Mouse (Mus musculus) embryonic facial prominence, embryonic 15.5 days (tissue): ENCODE results near the gene Trpm8. TPM values are rescaled to one million over a fixed set of nuclear protein-coding genes. Genes with fewer than 3 reads are reported as not detected.

Experiments used
- ATAC-seq: fragments of 200-750 bp; cut with Nextera tagmentation; 2 replicates; pipeline ENCODE4 v1.8.0; 2017; ENCODE audit warnings: low read depth, moderate TSS enrichment; ENCODE audit not compliant: insufficient number of reproducible peaks, low FRiP score, low TSS enrichment
- H3K27ac ChIP-seq: fragments of 300-500 bp; sonication (generic); replicated peaks from 2 replicates; pipeline ENCODE4 v1.5.1; 2015; ENCODE audit warnings: mild to moderate bottlenecking, inconsistent platforms
- H3K27me3 ChIP-seq: fragments of 300-500 bp; sonication (generic); 2 replicates; pipeline ENCODE4 v1.6.1; 2015; ENCODE audit warnings: inconsistent platforms
- H3K36me3 ChIP-seq: fragments of 300-500 bp; sonication (generic); 2 replicates; pipeline ENCODE4 v1.6.1; 2015; ENCODE audit warnings: mild to moderate bottlenecking, inconsistent platforms
- H3K4me1 ChIP-seq: fragments of 300-500 bp; sonication (generic); 2 replicates; pipeline ENCODE4 v1.6.1; 2015; ENCODE audit warnings: inconsistent platforms
- H3K4me2 ChIP-seq: fragments of 300-500 bp; sonication (generic); replicated peaks from 2 replicates; pipeline ENCODE4 v1.6.1; 2015; ENCODE audit warnings: mild to moderate bottlenecking, inconsistent platforms
- H3K4me3 ChIP-seq: fragments of 300-500 bp; sonication (generic); replicated peaks from 2 replicates; pipeline ENCODE4 v1.5.1; 2015; ENCODE audit warnings: mild to moderate bottlenecking, inconsistent platforms
- H3K9ac ChIP-seq: fragments of 300-500 bp; sonication (generic); 2 replicates; pipeline ENCODE4 v1.6.1; 2015; ENCODE audit warnings: inconsistent platforms
- H3K9me3 ChIP-seq: fragments of 300-500 bp; sonication (generic); replicated peaks from 2 replicates; pipeline ENCODE4 v1.6.1; 2016; ENCODE audit warnings: inconsistent platforms
- whole genome bisulfite sequencing: fragments of 180-500 bp; shearing (Covaris S2); methylation state at CpG from one replicate; pipeline ENCODE4 v1.1.7; 2015; 5-methylcytosine and 5-hydroxymethylcytosine counted together
- polyA plus RNA-seq: library from polyadenylated mRNA; unstranded; fragments of >200 nt; fragmentation: Nextera tagmentation; extraction: Ambion mirVana; gene quantifications from 2 replicates; pipeline ENCODE4 v1.2.1, GENCODE M21; 2015

The Trpm8 gene
- polyA plus RNA-seq, 1 experiment from 2014 or later = 0.05 TPM

- no peaks in the 10 kb centered on the region for H3K36me3 ChIP-seq
- no peak overlapping the region for H3K9ac ChIP-seq
- no peak for ATAC-seq
- WGBS = 71% methylated on average over 13 of the region's 13 CpGs
- H3K27me3 ChIP-seq = no peaks in the 10 kb centered on the region
- H3K4me1 ChIP-seq = no peaks in the 10 kb centered on the region
- no peak overlapping the region for H3K4me2 ChIP-seq
- peaks cover 29% of the 10 kb centered on the region for H3K9me3 ChIP-seq
- H3K4me3 ChIP-seq = no peak overlapping the region
- H3K27ac ChIP-seq = no peak overlapping the region
Observed at GRCm38 (mm10) chr1:88286887-88287696, 9.6 kb downstream of the Trpm8 start.

DNA sequence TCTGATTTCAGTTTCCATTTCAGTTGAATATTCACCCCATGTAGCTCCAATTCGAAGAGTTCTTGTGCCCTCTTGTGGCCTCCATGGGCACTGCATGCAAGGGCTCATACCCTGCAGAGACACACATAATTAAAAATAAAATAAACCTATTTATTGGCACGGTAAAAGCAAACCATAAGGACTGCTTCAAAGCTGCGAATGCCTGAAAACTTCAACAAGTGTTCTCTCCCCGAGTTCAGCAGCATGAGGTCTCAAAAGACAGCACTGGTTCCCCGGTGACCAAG lies 10.2 kb downstream of the Trpm8 start:
- no peak overlapping the region for H3K9ac ChIP-seq
- H3K27ac ChIP-seq = no peak overlapping the region
- H3K27me3 ChIP-seq = no peaks in the 10 kb centered on the region
- no peak for ATAC-seq
- no peak overlapping the region for H3K4me3 ChIP-seq
- 38% methylated on average over 5 of the region's 5 CpGs for WGBS
- H3K9me3 ChIP-seq = peaks cover 29% of the 10 kb centered on the region
- no peak overlapping the region for H3K4me2 ChIP-seq
- H3K4me1 ChIP-seq = no peaks in the 10 kb centered on the region
- H3K36me3 ChIP-seq = no peaks in the 10 kb centered on the region

- Histone ChIP-seq H3K9me3 (peaks cover 29% of the 10 kb centered on the region), H3K9ac (no peak overlapping the region), H3K36me3 (no peaks in the 10 kb centered on the region), H3K4me3 (no peak overlapping the region), H3K4me1 (no peaks in the 10 kb centered on the region), H3K27ac (no peak overlapping the region), H3K4me2 (no peak overlapping the region), H3K27me3 (no peaks in the 10 kb centered on the region)
- no peak for ATAC-seq
- 42% methylated on average over 3 of the region's 3 CpGs for WGBS
Observed at GRCm38 (mm10) chr1:88288056-88288788, 10.8 kb downstream of the Trpm8 start.

- 73% methylated on average over 3 of the region's 3 CpGs for WGBS
- no peaks in the 10 kb centered on the region for H3K27me3 ChIP-seq
- no peak for ATAC-seq
- H3K4me3 ChIP-seq = no peak overlapping the region
- no peak overlapping the region for H3K4me2 ChIP-seq
- H3K9me3 ChIP-seq = peaks cover 29% of the 10 kb centered on the region
- H3K4me1 ChIP-seq = no peaks in the 10 kb centered on the region
- no peaks in the 10 kb centered on the region for H3K36me3 ChIP-seq
- H3K9ac ChIP-seq = no peak overlapping the region
- H3K27ac ChIP-seq = no peak overlapping the region
Observed at GRCm38 (mm10) chr1:88288789-88289127, 11.3 kb downstream of the Trpm8 start.

DNA sequence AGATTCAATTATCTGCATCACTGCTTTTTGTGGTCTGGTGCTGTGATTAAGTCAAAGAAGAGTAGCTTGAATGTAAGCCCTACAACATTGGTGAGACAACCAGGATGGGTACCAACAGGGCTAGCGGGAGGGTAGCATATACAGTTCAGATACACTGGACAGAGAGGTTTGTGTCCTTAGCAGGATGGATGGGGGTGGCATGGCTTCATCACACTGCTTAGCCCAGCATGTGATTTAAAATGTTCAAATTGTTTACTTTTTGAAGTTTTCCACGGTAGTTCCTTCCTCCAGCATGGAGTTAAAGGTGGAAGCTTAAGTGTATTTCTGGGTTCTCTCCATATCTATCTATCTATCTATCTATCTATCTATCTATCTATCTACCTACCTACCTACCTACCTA lies 11.7 kb downstream of the Trpm8 start:
- Histone ChIP-seq H3K9me3 (peaks cover 29% of the 10 kb centered on the region), H3K4me1 (no peaks in the 10 kb centered on the region), H3K9ac (no peak overlapping the region), H3K36me3 (no peaks in the 10 kb centered on the region), H3K27ac (no peak overlapping the region), H3K4me2 (no peak overlapping the region), H3K4me3 (no peak overlapping the region), H3K27me3 (no peaks in the 10 kb centered on the region)
- ATAC-seq = no peak
- 53% methylated on average over 2 of the region's 2 CpGs for WGBS

DNA sequence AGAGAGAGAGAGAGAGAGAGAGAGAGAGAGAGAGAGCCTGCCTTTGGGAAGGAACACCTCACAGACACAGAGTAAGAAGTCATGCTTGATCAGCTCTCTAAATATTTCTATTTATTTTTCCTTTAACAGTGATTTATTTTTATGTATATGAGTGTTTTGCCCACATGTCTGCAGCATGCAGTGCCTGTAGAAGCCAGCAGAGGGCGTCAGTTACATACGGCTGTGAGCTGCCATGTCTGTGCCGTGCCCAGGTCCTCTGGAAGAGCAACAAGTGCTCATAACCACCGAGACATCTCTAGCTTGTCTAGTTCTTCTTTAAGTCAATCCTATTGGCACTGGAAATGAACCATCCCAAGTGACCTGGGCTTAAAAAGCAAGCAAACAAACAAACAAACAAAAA lies 12.5 kb downstream of the Trpm8 start:
- Histone ChIP-seq H3K36me3 (no peaks in the 10 kb centered on the region), H3K4me2 (no peak overlapping the region), H3K9ac (no peak overlapping the region), H3K27ac (no peak overlapping the region), H3K4me1 (no peaks in the 10 kb centered on the region), H3K27me3 (no peaks in the 10 kb centered on the region), H3K4me3 (no peak overlapping the region), H3K9me3 (peaks cover 31% of the 10 kb centered on the region)
- WGBS = 36% methylated on average over 4 of the region's 4 CpGs
- no peak for ATAC-seq

DNA sequence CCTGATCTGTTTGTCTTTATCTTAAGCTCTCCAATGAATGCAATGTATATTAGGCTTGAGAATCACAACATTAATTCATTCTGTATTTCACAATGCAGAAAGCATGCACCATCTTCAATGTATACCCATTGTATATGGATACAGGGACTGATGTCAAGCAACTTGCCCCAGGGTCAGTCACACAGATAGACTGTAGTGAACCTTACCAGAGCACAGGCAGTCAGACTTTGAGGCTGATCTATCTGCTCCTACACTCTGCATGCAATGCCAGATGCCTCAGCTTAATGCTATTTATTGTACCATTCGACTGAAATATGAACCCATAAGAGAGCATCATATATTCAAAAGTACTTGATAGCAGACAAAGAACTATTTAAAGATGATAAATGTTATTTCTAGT lies 13.1 kb downstream of the Trpm8 start:
- Histone ChIP-seq H3K36me3 (no peaks in the 10 kb centered on the region), H3K4me2 (no peak overlapping the region), H3K4me1 (no peaks in the 10 kb centered on the region), H3K27ac (no peak overlapping the region), H3K9ac (no peak overlapping the region), H3K27me3 (no peaks in the 10 kb centered on the region), H3K4me3 (no peak overlapping the region), H3K9me3 (peaks cover 32% of the 10 kb centered on the region)
- 59% methylated on average over 1 of the region's 1 CpGs for WGBS
- ATAC-seq = no peak

- Histone ChIP-seq H3K9ac (no peak overlapping the region), H3K36me3 (no peaks in the 10 kb centered on the region), H3K27me3 (no peaks in the 10 kb centered on the region), H3K4me2 (no peak overlapping the region), H3K9me3 (peaks cover 33% of the 10 kb centered on the region), H3K4me1 (no peaks in the 10 kb centered on the region), H3K27ac (no peak overlapping the region), H3K4me3 (no peak overlapping the region)
- ATAC-seq = no peak
- WGBS = 61% methylated on average over 3 of the region's 3 CpGs
Observed at GRCm38 (mm10) chr1:88291409-88292005, 14.0 kb downstream of the Trpm8 start.

DNA sequence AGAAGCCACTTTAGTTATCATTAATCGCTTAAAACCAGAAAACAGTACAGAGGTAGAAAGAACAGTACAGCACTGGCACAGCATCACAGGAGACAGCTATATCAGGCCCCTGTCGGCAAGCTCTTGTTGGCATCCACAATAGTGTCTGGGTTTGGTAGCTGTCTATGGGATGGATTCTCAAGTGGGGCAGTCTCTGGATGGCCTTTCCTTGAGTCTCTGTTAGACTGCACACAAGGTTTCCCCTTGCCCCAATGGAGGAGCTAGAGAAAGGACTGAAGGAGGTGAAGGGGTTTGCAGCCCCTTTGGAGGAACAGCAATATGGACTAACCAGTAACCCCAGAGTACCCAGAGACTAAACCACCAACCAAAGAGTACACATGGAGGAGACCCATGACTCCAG lies 14.6 kb downstream of the Trpm8 start:
- H3K4me3 ChIP-seq = no peak overlapping the region
- H3K27me3 ChIP-seq = no peaks in the 10 kb centered on the region
- no peak for ATAC-seq
- peaks cover 32% of the 10 kb centered on the region for H3K9me3 ChIP-seq
- H3K9ac ChIP-seq = no peak overlapping the region
- no peaks in the 10 kb centered on the region for H3K36me3 ChIP-seq
- no peak overlapping the region for H3K4me2 ChIP-seq
- H3K4me1 ChIP-seq = no peaks in the 10 kb centered on the region
- WGBS = 51% methylated on average over 2 of the region's 2 CpGs
- H3K27ac ChIP-seq = no peak overlapping the region

- H3K9ac ChIP-seq = no peak overlapping the region
- no peaks in the 10 kb centered on the region for H3K27me3 ChIP-seq
- ATAC-seq = no peak
- H3K4me2 ChIP-seq = no peak overlapping the region
- peaks cover 40% of the 10 kb centered on the region for H3K9me3 ChIP-seq
- no peaks in the 10 kb centered on the region for H3K36me3 ChIP-seq
- H3K4me1 ChIP-seq = no peaks in the 10 kb centered on the region
- WGBS = 19% methylated on average over 1 of the region's 1 CpGs
- no peak overlapping the region for H3K4me3 ChIP-seq
- H3K27ac ChIP-seq = no peak overlapping the region
Observed at GRCm38 (mm10) chr1:88294650-88295049, 17.2 kb downstream of the Trpm8 start.

- no peak overlapping the region for H3K27ac ChIP-seq
- no peak overlapping the region for H3K9ac ChIP-seq
- no peaks in the 10 kb centered on the region for H3K36me3 ChIP-seq
- no peak for ATAC-seq
- H3K4me3 ChIP-seq = no peak overlapping the region
- H3K4me1 ChIP-seq = no peaks in the 10 kb centered on the region
- H3K4me2 ChIP-seq = no peak overlapping the region
- WGBS = 69% methylated on average over 4 of the region's 4 CpGs
- no peaks in the 10 kb centered on the region for H3K27me3 ChIP-seq
- H3K9me3 ChIP-seq = peaks cover 46% of the 10 kb centered on the region
Observed at GRCm38 (mm10) chr1:88296171-88296920, 18.9 kb downstream of the Trpm8 start.
